Mouse (Mus musculus): ENCODE data around the gene Acot12. TPM values are rescaled to one million over a fixed set of nuclear protein-coding genes. Genes with fewer than 3 reads are reported as not detected.

Acot12 gene
- polyA plus RNA-seq, 2 experiments = 2.3 to 4.1 TPM

GRCm38 (mm10) chr13:91746470-91746869, 5.2 kb downstream of the Acot12 start:
- H3K4me2 ChIP-seq (ENCODE audit: low read depth) = no peak overlapping the region
- no peaks in the 10 kb centered on the region for H3K4me1 ChIP-seq (replicated peaks; ENCODE audit: control insufficient read depth in 2 of 2, insufficient read depth in 2 of 2, low read length in 1 of 2)
- no peaks in the 10 kb centered on the region for H3K9me3 ChIP-seq (ENCODE audit: control insufficient read depth, low read length)
- H3K9ac ChIP-seq (replicated peaks) = no peak overlapping the region
- TF ChIP-seq EP300 (IDR thresholded peaks at IDR 0.05; ENCODE audit: low read depth) (no peak), CTCF (IDR thresholded peaks at IDR 0.05; ENCODE audit: low read depth) (no peak)
- H3K27ac ChIP-seq = no peak overlapping the region
- peaks cover 7% of the 10 kb centered on the region for H3K27me3 ChIP-seq (ENCODE audit: control insufficient read depth, insufficient read depth, low read length)
- DNase-seq (ENCODE audit: low read depth in 3 of 3, low spot score in 3 of 3) (no peak), ATAC-seq (ENCODE audit: insufficient read depth) (no peak)
- H3K36me3 ChIP-seq (replicated peaks; ENCODE audit: control insufficient read depth, insufficient read depth, low read depth) = no peaks in the 10 kb centered on the region
- WGBS (ENCODE audit: insufficient replicate concordance) = 59% methylated on average over 5 of the region's 5 CpGs
- no peak overlapping the region for H3K4me3 ChIP-seq (ENCODE audit: insufficient read depth in 1 of 2, low read depth in 2 of 2, low read length in 2 of 2)

GRCm38 (mm10) chr13:91748401-91748800, 7.1 kb downstream of the Acot12 start:
- Histone ChIP-seq H3K9ac (replicated peaks) (no peak overlapping the region), H3K27ac (no peak overlapping the region), H3K4me2 (ENCODE audit: low read depth) (no peak overlapping the region), H3K9me3 (ENCODE audit: control insufficient read depth, low read length) (no peaks in the 10 kb centered on the region), H3K4me1 (replicated peaks; ENCODE audit: control insufficient read depth in 2 of 2, insufficient read depth in 2 of 2, low read length in 1 of 2) (no peaks in the 10 kb centered on the region), H3K36me3 (replicated peaks; ENCODE audit: control insufficient read depth, insufficient read depth, low read depth) (no peaks in the 10 kb centered on the region), H3K27me3 (ENCODE audit: control insufficient read depth, insufficient read depth, low read length) (no peaks in the 10 kb centered on the region), H3K4me3 (ENCODE audit: insufficient read depth in 1 of 2, low read depth in 2 of 2, low read length in 2 of 2) (no peak overlapping the region)
- ATAC-seq (ENCODE audit: insufficient read depth) (no peak), DNase-seq (ENCODE audit: low read depth in 3 of 3, low spot score in 3 of 3) (no peak)
- no peak for TF ChIP-seq EP300 (IDR thresholded peaks at IDR 0.05; ENCODE audit: low read depth)
- no peak for TF ChIP-seq CTCF (IDR thresholded peaks at IDR 0.05; ENCODE audit: low read depth)
- 72% methylated on average over 2 of the region's 2 CpGs for WGBS (ENCODE audit: insufficient replicate concordance)

- WGBS (ENCODE audit: insufficient replicate concordance) = 64% methylated on average over 4 of the region's 4 CpGs
- Histone ChIP-seq H3K9ac (replicated peaks) (no peak overlapping the region), H3K4me3 (ENCODE audit: insufficient read depth in 1 of 2, low read depth in 2 of 2, low read length in 2 of 2) (no peak overlapping the region), H3K4me2 (ENCODE audit: low read depth) (no peak overlapping the region), H3K4me1 (replicated peaks; ENCODE audit: control insufficient read depth in 2 of 2, insufficient read depth in 2 of 2, low read length in 1 of 2) (no peaks in the 10 kb centered on the region), H3K36me3 (replicated peaks; ENCODE audit: control insufficient read depth, insufficient read depth, low read depth) (no peaks in the 10 kb centered on the region), H3K27ac (no peak overlapping the region), H3K9me3 (ENCODE audit: control insufficient read depth, low read length) (no peaks in the 10 kb centered on the region), H3K27me3 (ENCODE audit: control insufficient read depth, insufficient read depth, low read length) (no peaks in the 10 kb centered on the region)
- TF ChIP-seq CTCF (IDR thresholded peaks at IDR 0.05; ENCODE audit: low read depth) (no peak), EP300 (IDR thresholded peaks at IDR 0.05; ENCODE audit: low read depth) (no peak)
- no peak for DNase-seq (ENCODE audit: low read depth in 3 of 3, low spot score in 3 of 3)
- no peak for ATAC-seq (ENCODE audit: insufficient read depth)
Measured at GRCm38 (mm10) chr13:91749981-91750380, 8.7 kb downstream of the Acot12 start.

GRCm38 (mm10) chr13:91753724-91754123, 12.4 kb downstream of the Acot12 start:
- TF ChIP-seq CTCF (IDR thresholded peaks at IDR 0.05; ENCODE audit: low read depth) (no peak), EP300 (IDR thresholded peaks at IDR 0.05; ENCODE audit: low read depth) (no peak)
- Histone ChIP-seq H3K9me3 (ENCODE audit: control insufficient read depth, low read length) (no peaks in the 10 kb centered on the region), H3K4me1 (replicated peaks; ENCODE audit: control insufficient read depth in 2 of 2, insufficient read depth in 2 of 2, low read length in 1 of 2) (no peaks in the 10 kb centered on the region), H3K36me3 (replicated peaks; ENCODE audit: control insufficient read depth, insufficient read depth, low read depth) (no peaks in the 10 kb centered on the region), H3K9ac (replicated peaks) (no peak overlapping the region), H3K4me3 (ENCODE audit: insufficient read depth in 1 of 2, low read depth in 2 of 2, low read length in 2 of 2) (no peak overlapping the region), H3K27me3 (ENCODE audit: control insufficient read depth, insufficient read depth, low read length) (no peaks in the 10 kb centered on the region), H3K4me2 (ENCODE audit: low read depth) (no peak overlapping the region), H3K27ac (no peak overlapping the region)
- ATAC-seq (ENCODE audit: insufficient read depth) (no peak), DNase-seq (ENCODE audit: low read depth in 3 of 3, low spot score in 3 of 3) (no peak)
- 53% methylated on average over 4 of the region's 4 CpGs for WGBS (ENCODE audit: insufficient replicate concordance)

GRCm38 (mm10) chr13:91754762-91755161, 13.4 kb downstream of the Acot12 start:
- Histone ChIP-seq H3K9me3 (ENCODE audit: control insufficient read depth, low read length) (no peaks in the 10 kb centered on the region), H3K4me1 (replicated peaks; ENCODE audit: control insufficient read depth in 2 of 2, insufficient read depth in 2 of 2, low read length in 1 of 2) (no peaks in the 10 kb centered on the region), H3K9ac (replicated peaks) (no peak overlapping the region), H3K27me3 (ENCODE audit: control insufficient read depth, insufficient read depth, low read length) (no peaks in the 10 kb centered on the region), H3K36me3 (replicated peaks; ENCODE audit: control insufficient read depth, insufficient read depth, low read depth) (no peaks in the 10 kb centered on the region), H3K27ac (no peak overlapping the region), H3K4me3 (ENCODE audit: insufficient read depth in 1 of 2, low read depth in 2 of 2, low read length in 2 of 2) (no peak overlapping the region), H3K4me2 (ENCODE audit: low read depth) (no peak overlapping the region)
- TF ChIP-seq EP300 (IDR thresholded peaks at IDR 0.05; ENCODE audit: low read depth) (no peak), CTCF (IDR thresholded peaks at IDR 0.05; ENCODE audit: low read depth) (no peak)
- ATAC-seq (ENCODE audit: insufficient read depth) (no peak), DNase-seq (ENCODE audit: low read depth in 3 of 3, low spot score in 3 of 3) (no peak)

All from liver, embryonic 14.5 days (tissue).